Mouse (Mus musculus): ENCODE measurements at regions not wholly inside any gene's neighbourhood (a gene's known extent, or its start where the extent isn't known, plus 50 kb on each side); places are given as distances from the start of the nearest gene placed in this dataset.

- TF ChIP-seq FLI1 (IDR thresholded peaks at IDR 0.05; ENCODE audit: low read length) (no peak), GATA1 (IDR thresholded peaks at IDR 0.05; ENCODE audit: borderline replicate concordance, low read length) (no peak)
Observed at GRCm38 (mm10) chr13:59894094-59894493, 71.1 kb upstream of the Tut7 start.
